Mouse (Mus musculus): ENCODE measurements at regions not wholly inside any gene's neighbourhood (a gene's known extent, or its start where the extent isn't known, plus 50 kb on each side); places are given as distances from the start of the nearest gene placed in this dataset.

DNA sequence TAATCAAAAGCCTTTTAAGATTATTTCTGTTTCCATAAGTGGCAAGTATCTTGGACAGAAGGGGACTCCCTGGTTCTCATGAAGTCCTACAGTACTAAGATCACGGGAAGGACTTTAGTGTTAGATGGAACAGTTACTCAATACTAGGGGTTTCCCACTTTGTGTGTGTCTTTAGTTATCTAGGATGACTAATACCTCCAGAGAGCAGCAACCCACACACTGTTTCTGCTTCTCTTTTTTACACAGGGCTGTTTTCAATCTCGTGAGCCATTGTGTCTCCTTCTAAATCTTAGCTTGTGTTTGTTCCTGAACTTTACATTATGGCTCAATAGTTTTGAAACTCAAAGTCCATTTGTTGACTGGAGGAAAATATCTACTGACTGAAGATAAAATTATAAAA, 496.5 kb upstream of the Impg1 start:
- H3K27ac ChIP-seq (ENCODE audit: low read length): no peak overlapping the region
- no peak overlapping the region for H3K4me2 ChIP-seq (ENCODE audit: low read length)
- H3K36me3 ChIP-seq (ENCODE audit: control insufficient read depth, insufficient read depth, low read length): no peaks in the 10 kb centered on the region
- no peak for ATAC-seq
- no peaks in the 10 kb centered on the region for H3K27me3 ChIP-seq (ENCODE audit: control insufficient read depth, insufficient read depth, low read depth, low read length)
- H3K9ac ChIP-seq (ENCODE audit: low read depth, low read length): no peak overlapping the region
- H3K4me3 ChIP-seq (ENCODE audit: low read depth, low read length): no peak overlapping the region
- 88% methylated on average over 2 of the region's 2 CpGs for WGBS
- no peaks in the 10 kb centered on the region for H3K9me3 ChIP-seq (replicated peaks; ENCODE audit: control insufficient read depth, low read length, poor library complexity, severe bottlenecking)
- H3K4me1 ChIP-seq (ENCODE audit: control insufficient read depth, insufficient read depth, low read length): no peaks in the 10 kb centered on the region

DNA sequence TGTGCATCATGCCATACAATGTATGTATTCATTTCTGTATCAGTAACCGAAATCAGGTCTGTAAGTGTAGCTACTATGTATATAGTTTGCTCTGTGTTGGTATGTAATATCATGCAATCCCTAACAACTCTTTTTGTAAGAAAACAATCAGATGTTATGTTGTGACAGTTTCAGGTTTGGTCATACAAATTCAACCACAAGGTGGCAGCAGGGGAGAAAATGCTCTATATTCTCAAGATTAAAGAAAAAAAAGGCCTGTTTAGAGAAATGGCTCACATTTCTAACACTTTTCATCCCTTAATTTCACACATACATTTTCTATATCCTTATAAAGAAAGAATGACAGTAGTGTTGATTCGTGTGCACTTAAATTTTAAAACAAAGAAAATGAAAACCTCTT, 477.7 kb upstream of the Impg1 start:
- Histone ChIP-seq H3K9me3 (replicated peaks; ENCODE audit: control insufficient read depth, low read length, poor library complexity, severe bottlenecking) (no peaks in the 10 kb centered on the region), H3K27me3 (ENCODE audit: control insufficient read depth, insufficient read depth, low read depth, low read length) (no peaks in the 10 kb centered on the region), H3K36me3 (ENCODE audit: control insufficient read depth, insufficient read depth, low read length) (no peaks in the 10 kb centered on the region), H3K4me2 (ENCODE audit: low read length) (no peak overlapping the region), H3K4me3 (ENCODE audit: low read depth, low read length) (no peak overlapping the region), H3K4me1 (ENCODE audit: control insufficient read depth, insufficient read depth, low read length) (0 out of 2 replicates have a peak, but pooled peaks cover 3% of the 10 kb centered on the region), H3K27ac (ENCODE audit: low read length) (no peak overlapping the region), H3K9ac (ENCODE audit: low read depth, low read length) (no peak overlapping the region)
- WGBS: 69% methylated on average over 2 of the region's 2 CpGs
- ATAC-seq: no peak

GRCm38 (mm10) chr9:80941424-80941823, 476.1 kb upstream of the Impg1 start:
- no peak overlapping the region for H3K4me3 ChIP-seq (ENCODE audit: low read depth, low read length)
- no peaks in the 10 kb centered on the region for H3K36me3 ChIP-seq (ENCODE audit: control insufficient read depth, insufficient read depth, low read length)
- no peak overlapping the region for H3K27ac ChIP-seq (ENCODE audit: low read length)
- no peak for ATAC-seq
- H3K4me1 ChIP-seq (ENCODE audit: control insufficient read depth, insufficient read depth, low read length): 0 out of 2 replicates have a peak, but pooled peaks cover 3% of the 10 kb centered on the region
- H3K4me2 ChIP-seq (ENCODE audit: low read length): no peak overlapping the region
- no peak overlapping the region for H3K9ac ChIP-seq (ENCODE audit: low read depth, low read length)
- no peaks in the 10 kb centered on the region for H3K27me3 ChIP-seq (ENCODE audit: control insufficient read depth, insufficient read depth, low read depth, low read length)
- no peaks in the 10 kb centered on the region for H3K9me3 ChIP-seq (replicated peaks; ENCODE audit: control insufficient read depth, low read length, poor library complexity, severe bottlenecking)
- 44% methylated on average over 2 of the region's 2 CpGs for WGBS

DNA sequence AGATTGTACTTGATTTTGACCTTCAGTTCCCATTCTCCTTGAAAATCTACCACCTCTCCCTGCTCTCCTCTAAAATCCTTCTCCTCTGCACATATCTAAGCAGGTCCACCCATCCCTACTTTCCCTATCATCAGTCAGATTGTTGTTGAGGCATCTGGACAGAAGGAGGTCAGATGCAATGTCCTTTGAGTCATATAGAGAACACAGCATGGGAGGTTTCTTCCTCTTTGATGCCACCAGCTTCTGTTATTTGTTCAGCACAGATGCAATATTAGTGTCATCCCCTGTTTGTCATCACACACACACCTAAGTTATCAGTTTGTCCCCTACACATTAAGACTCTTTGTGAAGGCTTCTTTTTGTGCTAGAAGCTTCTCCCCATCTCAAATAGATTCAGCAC, 473.0 kb upstream of the Impg1 start:
- Histone ChIP-seq H3K4me1 (ENCODE audit: control insufficient read depth, insufficient read depth, low read length) (0 out of 2 replicates have a peak, but pooled peaks cover 3% of the 10 kb centered on the region), H3K27me3 (ENCODE audit: control insufficient read depth, insufficient read depth, low read depth, low read length) (no peaks in the 10 kb centered on the region), H3K36me3 (ENCODE audit: control insufficient read depth, insufficient read depth, low read length) (no peaks in the 10 kb centered on the region), H3K27ac (ENCODE audit: low read length) (no peak overlapping the region), H3K9me3 (replicated peaks; ENCODE audit: control insufficient read depth, low read length, poor library complexity, severe bottlenecking) (no peaks in the 10 kb centered on the region), H3K9ac (ENCODE audit: low read depth, low read length) (no peak overlapping the region), H3K4me3 (ENCODE audit: low read depth, low read length) (no peak overlapping the region), H3K4me2 (ENCODE audit: low read length) (no peak overlapping the region)
- no peak for ATAC-seq

DNA sequence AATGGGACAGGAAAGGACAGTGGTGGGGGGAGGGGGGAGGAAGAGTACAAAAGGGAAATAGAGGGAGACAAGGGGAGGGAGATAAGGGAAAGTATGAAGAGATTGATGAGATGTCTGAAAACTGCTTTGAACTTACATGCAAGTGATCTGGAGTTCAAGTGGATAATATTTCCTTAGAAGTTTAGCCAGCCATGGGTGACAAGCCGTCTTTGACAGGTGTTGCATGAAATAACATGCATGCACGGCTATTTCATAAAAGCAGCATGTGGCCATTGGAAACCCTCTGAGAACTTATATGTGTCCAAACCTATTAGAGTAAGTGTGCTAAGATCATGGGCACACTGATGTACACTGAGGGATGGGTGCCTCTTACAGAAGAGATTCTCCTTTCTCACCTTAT, 465.3 kb upstream of the Impg1 start:
- H3K36me3 ChIP-seq (ENCODE audit: control insufficient read depth, insufficient read depth, low read length): no peaks in the 10 kb centered on the region

DNA sequence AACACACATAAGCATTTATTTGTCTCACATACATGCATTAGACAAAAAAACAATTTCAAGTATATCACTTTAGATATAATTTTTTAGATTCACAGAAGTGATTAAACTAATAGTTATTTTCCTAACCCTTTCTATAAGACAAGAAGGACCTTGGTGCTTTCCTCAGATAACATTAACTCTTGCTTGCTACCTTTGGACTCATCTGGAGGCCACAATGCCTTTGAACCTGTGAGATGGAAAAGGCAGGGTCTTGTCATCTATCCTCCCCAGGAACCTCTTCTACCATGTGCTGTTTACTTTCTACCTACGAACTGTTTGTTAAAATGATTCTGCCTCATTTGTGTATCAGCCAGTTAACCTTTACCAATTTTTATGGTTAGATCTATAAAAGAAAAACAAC, 455.0 kb upstream of the Impg1 start:
- Histone ChIP-seq H3K4me1 (ENCODE audit: control insufficient read depth, insufficient read depth, low read length) (no peaks in the 10 kb centered on the region), H3K4me3 (ENCODE audit: low read depth, low read length) (no peak overlapping the region), H3K4me2 (ENCODE audit: low read length) (no peak overlapping the region), H3K27me3 (ENCODE audit: control insufficient read depth, insufficient read depth, low read depth, low read length) (no peaks in the 10 kb centered on the region), H3K27ac (ENCODE audit: low read length) (no peak overlapping the region), H3K9ac (ENCODE audit: low read depth, low read length) (no peak overlapping the region), H3K9me3 (replicated peaks; ENCODE audit: control insufficient read depth, low read length, poor library complexity, severe bottlenecking) (no peaks in the 10 kb centered on the region), H3K36me3 (ENCODE audit: control insufficient read depth, insufficient read depth, low read length) (no peaks in the 10 kb centered on the region)
- WGBS: 97% methylated on average over 1 of the region's 1 CpGs
- no peak for ATAC-seq

More for the DNA sequence above, 465.3 kb upstream of the Impg1 start:
- Histone ChIP-seq H3K9ac (ENCODE audit: low read depth, low read length) (no peak overlapping the region), H3K9me3 (replicated peaks; ENCODE audit: control insufficient read depth, low read length, poor library complexity, severe bottlenecking) (no peaks in the 10 kb centered on the region), H3K4me3 (ENCODE audit: low read depth, low read length) (no peak overlapping the region), H3K27me3 (ENCODE audit: control insufficient read depth, insufficient read depth, low read depth, low read length) (no peaks in the 10 kb centered on the region), H3K4me2 (ENCODE audit: low read length) (no peak overlapping the region), H3K27ac (ENCODE audit: low read length) (no peak overlapping the region), H3K4me1 (ENCODE audit: control insufficient read depth, insufficient read depth, low read length) (no peaks in the 10 kb centered on the region)
- WGBS: 65% methylated on average over 2 of the region's 2 CpGs
- ATAC-seq: no peak

GRCm38 (mm10) chr9:80913867-80914266, 448.6 kb upstream of the Impg1 start:
- Histone ChIP-seq H3K36me3 (ENCODE audit: control insufficient read depth, insufficient read depth, low read length) (no peaks in the 10 kb centered on the region), H3K4me2 (ENCODE audit: low read length) (no peak overlapping the region), H3K27me3 (ENCODE audit: control insufficient read depth, insufficient read depth, low read depth, low read length) (no peaks in the 10 kb centered on the region), H3K27ac (ENCODE audit: low read length) (no peak overlapping the region), H3K9me3 (replicated peaks; ENCODE audit: control insufficient read depth, low read length, poor library complexity, severe bottlenecking) (no peaks in the 10 kb centered on the region), H3K4me1 (ENCODE audit: control insufficient read depth, insufficient read depth, low read length) (no peaks in the 10 kb centered on the region), H3K9ac (ENCODE audit: low read depth, low read length) (no peak overlapping the region), H3K4me3 (ENCODE audit: low read depth, low read length) (no peak overlapping the region)
- ATAC-seq: 0 out of 2 replicates have a peak, but pooled peaks have one; percentile 28
- WGBS: 50% methylated on average over 2 of the region's 2 CpGs

GRCm38 (mm10) chr9:80912177-80912576, 446.9 kb upstream of the Impg1 start:
- Histone ChIP-seq H3K4me2 (ENCODE audit: low read length) (no peak overlapping the region), H3K4me1 (ENCODE audit: control insufficient read depth, insufficient read depth, low read length) (no peaks in the 10 kb centered on the region), H3K27me3 (ENCODE audit: control insufficient read depth, insufficient read depth, low read depth, low read length) (no peaks in the 10 kb centered on the region), H3K4me3 (ENCODE audit: low read depth, low read length) (no peak overlapping the region), H3K9me3 (replicated peaks; ENCODE audit: control insufficient read depth, low read length, poor library complexity, severe bottlenecking) (no peaks in the 10 kb centered on the region), H3K9ac (ENCODE audit: low read depth, low read length) (no peak overlapping the region), H3K27ac (ENCODE audit: low read length) (no peak overlapping the region), H3K36me3 (ENCODE audit: control insufficient read depth, insufficient read depth, low read length) (no peaks in the 10 kb centered on the region)
- no peak for ATAC-seq

GRCm38 (mm10) chr9:80866807-80867206, 401.5 kb upstream of the Impg1 start:
- H3K36me3 ChIP-seq (ENCODE audit: control insufficient read depth, insufficient read depth, low read length): no peaks in the 10 kb centered on the region
- no peak overlapping the region for H3K9ac ChIP-seq (ENCODE audit: low read depth, low read length)
- H3K27me3 ChIP-seq (ENCODE audit: control insufficient read depth, insufficient read depth, low read depth, low read length): no peaks in the 10 kb centered on the region
- no peaks in the 10 kb centered on the region for H3K4me1 ChIP-seq (ENCODE audit: control insufficient read depth, insufficient read depth, low read length)
- H3K27ac ChIP-seq (ENCODE audit: low read length): no peak overlapping the region
- H3K9me3 ChIP-seq (replicated peaks; ENCODE audit: control insufficient read depth, low read length, poor library complexity, severe bottlenecking): no peaks in the 10 kb centered on the region
- WGBS: 64% methylated on average over 4 of the region's 4 CpGs
- no peak overlapping the region for H3K4me2 ChIP-seq (ENCODE audit: low read length)
- no peak overlapping the region for H3K4me3 ChIP-seq (ENCODE audit: low read depth, low read length)
- ATAC-seq: peak; percentile 62

DNA sequence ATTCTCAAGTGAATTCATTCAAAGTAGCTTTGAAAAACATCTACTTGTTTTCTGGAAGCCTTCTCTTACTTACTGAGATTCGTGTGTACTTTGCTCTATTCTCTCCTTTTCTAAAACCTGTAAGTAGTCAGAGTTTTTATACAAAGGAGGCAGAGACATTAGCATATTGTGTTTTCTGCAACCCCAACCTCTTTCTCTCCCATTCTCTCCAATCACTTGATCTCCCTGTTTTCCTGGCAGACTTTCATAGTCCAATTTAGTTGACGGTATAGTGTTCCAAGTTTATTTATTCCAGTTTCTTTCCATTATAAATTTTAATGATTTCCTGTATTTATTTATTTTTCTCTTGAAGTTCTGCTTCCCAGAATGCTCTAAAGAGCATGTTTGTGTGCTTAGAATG, 393.7 kb upstream of the Impg1 start:
- 36% methylated on average over 2 of the region's 2 CpGs for WGBS
- no peaks in the 10 kb centered on the region for H3K9me3 ChIP-seq (replicated peaks; ENCODE audit: control insufficient read depth, low read length, poor library complexity, severe bottlenecking)

More for the DNA sequence above, 393.7 kb upstream of the Impg1 start:
- H3K9ac ChIP-seq (ENCODE audit: low read depth, low read length): no peak overlapping the region
- ATAC-seq: no peak
- no peaks in the 10 kb centered on the region for H3K27me3 ChIP-seq (ENCODE audit: control insufficient read depth, insufficient read depth, low read depth, low read length)
- no peak overlapping the region for H3K27ac ChIP-seq (ENCODE audit: low read length)
- H3K36me3 ChIP-seq (ENCODE audit: control insufficient read depth, insufficient read depth, low read length): no peaks in the 10 kb centered on the region
- no peak overlapping the region for H3K4me3 ChIP-seq (ENCODE audit: low read depth, low read length)
- no peak overlapping the region for H3K4me2 ChIP-seq (ENCODE audit: low read length)
- H3K4me1 ChIP-seq (ENCODE audit: control insufficient read depth, insufficient read depth, low read length): 0 out of 2 replicates have a peak, but pooled peaks cover 3% of the 10 kb centered on the region
